Mouse (Mus musculus) mouse embryonic stem cell (cell line): ENCODE data around the gene Ptgds.

Experiments
- in situ Hi-C, 2 experiments: fragments of 300-500 bp; cut with MboI; formaldehyde crosslinking; loops; 1 replicate in 1 of 2; 3 replicates in 1 of 2; pipeline ENCODE4 v1.14.3; 2019 to 2020; ENCODE audit warnings: low sequenced_read_pairs in 2 of 2, low pct_unique_long_range_greater_than_20kb in 1 of 2, mixed read lengths in 1 of 2; ENCODE audit not compliant: unreplicated experiment in 1 of 2

The Ptgds gene

GRCm38 (mm10) chr2:25469969-25470368 is at the start of gene Ptgds:
Gene Ptgds, minus strand, starts transcription at chr2:25470046.
- in situ Hi-C loops: no loop called here

GRCm38 (mm10) chr2:25509912-25510311 is 40.1 kb upstream of the Ptgds start:
- in situ Hi-C loops: no loop called here

- in situ Hi-C loops: no loop called here
Measured at GRCm38 (mm10) chr2:25506964-25507363, 37.1 kb upstream of the Ptgds start.

- in situ Hi-C loops: no loop called here
Measured at GRCm38 (mm10) chr2:25505860-25506259, 36.0 kb upstream of the Ptgds start.

- in situ Hi-C loops: no loop called here
Measured at GRCm38 (mm10) chr2:25505000-25505399, 35.2 kb upstream of the Ptgds start.

GRCm38 (mm10) chr2:25504538-25504937 is 34.7 kb upstream of the Ptgds start:
- in situ Hi-C loops: no loop called here

- in situ Hi-C loops: no loop called here
Measured at GRCm38 (mm10) chr2:25502726-25503125, 32.9 kb upstream of the Ptgds start.

GRCm38 (mm10) chr2:25501593-25502486 is 32.0 kb upstream of the Ptgds start, which contains the start of gene C8g:
Gene C8g, minus strand, starts transcription at chr2:25501719.
- in situ Hi-C loops: no loop called here

GRCm38 (mm10) chr2:25500576-25501405 is 30.9 kb upstream of the Ptgds start, which contains the start of gene Fbxw5:
Gene Fbxw5, plus strand, starts transcription at chr2:25500750.
- in situ Hi-C loops: no loop called here

- in situ Hi-C loops: no loop called here
Measured at GRCm38 (mm10) chr2:25500071-25500575, 30.3 kb upstream of the Ptgds start.

- in situ Hi-C loops: no loop called here
Measured at GRCm38 (mm10) chr2:25498622-25499478, 29.0 kb upstream of the Ptgds start.

- in situ Hi-C loops: no loop called here
Measured at GRCm38 (mm10) chr2:25497846-25498575, 28.2 kb upstream of the Ptgds start.

GRCm38 (mm10) chr2:25496462-25496861 is 26.6 kb upstream of the Ptgds start:
- in situ Hi-C loops: no loop called here

GRCm38 (mm10) chr2:25493476-25493961 is 23.7 kb upstream of the Ptgds start, which contains the start of gene Lcn12:
Gene Lcn12, minus strand, starts transcription at chr2:25493911.
- in situ Hi-C loops: no loop called here

GRCm38 (mm10) chr2:25492988-25493387 is 23.1 kb upstream of the Ptgds start:
- in situ Hi-C loops: no loop called here

GRCm38 (mm10) chr2:25488671-25489068 is 18.8 kb upstream of the Ptgds start:
- in situ Hi-C loops: no loop called here

GRCm38 (mm10) chr2:25487965-25488670 is 18.3 kb upstream of the Ptgds start:
- in situ Hi-C loops: no loop called here
